Mouse (Mus musculus): Measurements from ENCODE around the gene Taar9.
"Not testable (repeated sequence)": the region's sequence is repeated elsewhere in the genome, so short reads cannot be mapped to it uniquely, and the experiment has no call there.

Taar9 gene

DNA sequence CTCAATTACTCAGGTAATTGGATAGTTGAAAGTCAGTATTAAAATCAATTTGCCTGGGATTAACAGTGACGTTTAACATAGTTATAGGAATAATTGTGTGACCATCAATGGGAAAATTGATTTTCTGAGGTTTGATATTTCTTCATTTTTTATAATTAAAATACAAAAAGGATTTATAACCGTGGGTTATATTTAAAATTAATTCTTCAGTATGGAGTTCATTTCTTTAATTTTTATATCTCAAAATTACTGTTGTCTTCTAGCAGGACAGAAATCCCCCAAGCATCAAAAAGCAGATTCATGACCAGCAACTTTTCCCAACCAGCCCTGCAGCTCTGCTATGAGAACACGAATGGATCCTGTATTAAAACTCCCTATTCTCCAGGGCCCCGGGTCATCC, 33.1 kb downstream of the Taar9 start, which contains the start of gene Taar8a:
Gene Taar8a (plus strand): TSS at position 301 of the 400 bp plus-strand sequence.
- DNase-seq (ENCODE audit: low spot score) = not testable (repeated sequence)

DNA sequence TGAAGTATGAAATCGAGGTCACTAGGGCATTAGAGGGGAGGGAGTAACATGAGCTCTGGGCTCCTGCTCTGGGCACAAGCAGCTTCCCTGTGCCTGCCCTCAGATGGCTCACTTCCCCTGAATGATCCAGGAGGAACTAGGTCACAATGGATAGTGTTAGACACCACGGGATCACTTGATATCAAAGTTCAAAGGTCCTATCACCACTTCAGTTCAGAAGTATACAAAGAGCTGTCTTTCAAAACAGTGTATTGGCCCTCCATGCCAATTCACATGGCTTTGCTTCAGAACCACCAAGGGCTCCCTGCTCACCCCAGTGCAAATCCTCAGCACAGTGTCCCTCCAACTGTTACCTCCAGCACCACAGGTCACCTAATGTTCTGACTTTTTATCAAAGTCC, 34.6 kb downstream of the Taar9 start:
- not testable (repeated sequence) for DNase-seq (ENCODE audit: low spot score)

DNA sequence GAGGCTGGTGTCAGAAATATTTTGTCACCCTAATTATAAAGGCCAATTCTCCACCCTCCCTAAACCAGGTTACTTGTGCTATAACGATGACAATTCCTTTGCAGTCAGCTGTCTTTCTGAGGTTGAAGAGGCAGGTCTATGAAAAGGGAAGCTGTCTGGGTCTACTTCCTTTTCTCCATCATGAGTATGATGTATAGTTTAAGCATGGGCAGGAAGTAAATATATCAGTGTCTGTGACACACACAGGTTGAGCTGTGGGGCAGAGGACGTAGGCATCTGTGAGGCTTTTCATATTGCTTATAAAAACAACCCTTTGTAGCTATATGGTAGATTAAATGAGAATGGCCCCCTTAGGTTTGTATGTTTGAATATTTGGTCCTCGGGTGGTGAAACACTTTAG, 50.3 kb downstream of the Taar9 start:
- no peak for DNase-seq (ENCODE audit: low spot score)
